Mouse (Mus musculus) gastrocnemius, adult 2 months (tissue): ENCODE data around the gene Snph. TPM values are rescaled to one million over a fixed set of nuclear protein-coding genes. Genes with fewer than 3 reads are reported as not detected.
"Not testable (repeated sequence)": the region's sequence is repeated elsewhere in the genome, so short reads cannot be mapped to it uniquely, and the experiment has no call there.

Experiments
- DNase-seq: peaks from one replicate; pipeline ENCODE4 v3.0.0; 2022
- H3K27ac ChIP-seq: fragments of 200-600 bp; 2 replicates; pipeline ENCODE4 v1.8.1; 2022; ENCODE audit warnings: mild to moderate bottlenecking
- H3K4me3 ChIP-seq: fragments of 200-600 bp; 2 replicates; pipeline ENCODE4 v1.8.1; 2022; ENCODE audit warnings: mild to moderate bottlenecking, moderate library complexity
- CTCF ChIP-seq: fragments of 200-600 bp; IDR thresholded peaks from 2 replicates; pipeline ENCODE4 v1.8.1; 2022; ENCODE audit warnings: antibody characterized with exemption, mild to moderate bottlenecking, moderate library complexity
- intact Hi-C: fragments of 180-260 bp; cut with DNase I; formaldehyde crosslinking; loops from one replicate; pipeline ENCODE4 v1.15.1; 2025
- total RNA-seq, 2 experiments: library from RNA; stranded (reverse); gene quantifications; 2 replicates each; pipeline ENCODE4 v1.2.3; 2021

Snph gene
- total RNA-seq, 2 experiments from 2014 or later = 31.7 to 35.9 TPM

- intact Hi-C loops = no loop called here
- Histone ChIP-seq H3K4me3 (no peak overlapping the region), H3K27ac (no peak overlapping the region)
- DNase-seq = no peak
- no peak for TF ChIP-seq CTCF
Measured at GRCm38 (mm10) chr2:151629310-151629709, 3.1 kb downstream of the Snph start.

GRCm38 (mm10) chr2:151628011-151628410 lies 4.4 kb downstream of the Snph start:
- Histone ChIP-seq H3K27ac (no peak overlapping the region), H3K4me3 (no peak overlapping the region)
- intact Hi-C loops = no loop called here
- DNase-seq = no peak
- TF ChIP-seq CTCF = no peak

GRCm38 (mm10) chr2:151626296-151626695 lies 6.1 kb downstream of the Snph start:
- no peak for TF ChIP-seq CTCF
- no peak for DNase-seq
- intact Hi-C loops = no loop called here
- no peak overlapping the region for H3K27ac ChIP-seq
- no peak overlapping the region for H3K4me3 ChIP-seq

- TF ChIP-seq CTCF = no peak
- DNase-seq = no peak
- Histone ChIP-seq H3K4me3 (no peak overlapping the region), H3K27ac (no peak overlapping the region)
- intact Hi-C loops = no loop called here
Measured at GRCm38 (mm10) chr2:151623776-151624175, 8.6 kb downstream of the Snph start.

- Histone ChIP-seq H3K4me3 (no peak overlapping the region), H3K27ac (no peak overlapping the region)
- DNase-seq = peak; percentile 40
- no peak for TF ChIP-seq CTCF
- intact Hi-C loops = no loop called here
Measured at GRCm38 (mm10) chr2:151616551-151617329, 15.7 kb downstream of the Snph start.

- H3K27ac ChIP-seq, H3K4me3 ChIP-seq, intact Hi-C loops, DNase-seq: not testable (repeated sequence)
Measured at GRCm38 (mm10) chr2:151615779-151616178, 16.6 kb downstream of the Snph start.

GRCm38 (mm10) chr2:151609974-151610373 lies 22.4 kb downstream of the Snph start:
- intact Hi-C loops = no loop called here
- Histone ChIP-seq H3K27ac (no peak overlapping the region), H3K4me3 (no peak overlapping the region)
- no peak for TF ChIP-seq CTCF
- DNase-seq = peak; percentile 44

GRCm38 (mm10) chr2:151608435-151608834 lies 24.0 kb downstream of the Snph start:
- DNase-seq = no peak
- no peak for TF ChIP-seq CTCF
- H3K27ac ChIP-seq = no peak overlapping the region
- intact Hi-C loops = no loop called here
- no peak overlapping the region for H3K4me3 ChIP-seq

GRCm38 (mm10) chr2:151605437-151605987 lies 26.9 kb downstream of the Snph start:
- H3K27ac ChIP-seq = peak overlapping the region; percentile 66
- H3K4me3 ChIP-seq = no peak overlapping the region
- peak; percentile 85 for DNase-seq
- no peak for TF ChIP-seq CTCF
- intact Hi-C loops = no loop called here

- peak; percentile 74 for DNase-seq
- intact Hi-C loops = no loop called here
- Histone ChIP-seq H3K4me3 (no peak overlapping the region), H3K27ac (peak overlapping the region; percentile 20; the same call in 1 of the 2 replicates)
- no peak for TF ChIP-seq CTCF
Measured at GRCm38 (mm10) chr2:151603630-151604029, 28.8 kb downstream of the Snph start.

GRCm38 (mm10) chr2:151602106-151602505 lies 30.3 kb downstream of the Snph start:
- no peak for DNase-seq
- TF ChIP-seq CTCF = no peak
- no peak overlapping the region for H3K27ac ChIP-seq
- H3K4me3 ChIP-seq = no peak overlapping the region
- intact Hi-C loops = no loop called here

- no peak for DNase-seq
Measured at GRCm38 (mm10) chr2:151598068-151598467, 34.3 kb downstream of the Snph start.

GRCm38 (mm10) chr2:151587306-151587705 lies 45.1 kb downstream of the Snph start:
- no peak overlapping the region for H3K4me3 ChIP-seq
- H3K27ac ChIP-seq = no peak overlapping the region
- TF ChIP-seq CTCF = no peak
- intact Hi-C loops = no loop called here
- DNase-seq = no peak

More at GRCm38 (mm10) chr2:151598068-151598467, 34.3 kb downstream of the Snph start:
- H3K4me3 ChIP-seq = no peak overlapping the region
- intact Hi-C loops = no loop called here
- TF ChIP-seq CTCF = no peak
- no peak overlapping the region for H3K27ac ChIP-seq

- H3K27ac ChIP-seq = no peak overlapping the region
- no peak for TF ChIP-seq CTCF
- no peak for DNase-seq
- intact Hi-C loops = no loop called here
- no peak overlapping the region for H3K4me3 ChIP-seq
Measured at GRCm38 (mm10) chr2:151586807-151587206, 45.6 kb downstream of the Snph start.
